Mouse (Mus musculus) brain, embryonic 14.5 days (tissue): ENCODE results near the gene Atp6ap1l.

Source experiments
- CTCF ChIP-seq: fragments of 200-500 bp; IDR thresholded peaks from 2 replicates; pipeline ENCODE4 v1.5.1; 2012; ENCODE audit warnings: inconsistent platforms, mild to moderate bottlenecking, moderate library complexity, borderline replicate concordance; ENCODE audit not compliant: insufficient read depth, insufficient read length; ENCODE audit errors: extremely low read depth
- POLR2A ChIP-seq: fragments of 200-500 bp; IDR thresholded peaks from 2 replicates; pipeline ENCODE4 v1.6.1; 2012; ENCODE audit warnings: mild to moderate bottlenecking, inconsistent platforms, borderline replicate concordance; ENCODE audit not compliant: poor library complexity, insufficient read depth, insufficient read length, severe bottlenecking; ENCODE audit errors: extremely low read depth

DNA sequence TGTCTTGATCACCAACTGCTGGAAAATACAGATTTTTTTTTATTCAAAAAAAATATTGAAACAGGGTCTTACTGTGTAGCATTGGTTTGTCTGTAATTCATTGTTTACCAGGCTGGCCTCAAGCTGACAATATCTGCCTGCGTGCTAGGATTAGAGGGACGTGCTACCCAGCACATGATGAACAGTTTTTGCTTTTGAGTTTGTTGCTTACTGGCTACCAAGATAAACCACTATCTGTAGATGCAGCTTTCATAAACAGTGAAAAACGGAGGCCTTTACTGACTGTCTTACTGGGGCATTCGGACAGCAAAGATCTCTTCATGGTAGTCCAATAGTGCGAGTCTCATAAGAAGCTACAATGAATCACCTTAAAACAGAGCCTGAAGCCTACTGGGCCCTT lies 15.0 kb downstream of the Atp6ap1l start:
- TF ChIP-seq POLR2A (no peak), CTCF (no peak)
